Mouse (Mus musculus): ENCODE data around the gene Gm9821.

DNA sequence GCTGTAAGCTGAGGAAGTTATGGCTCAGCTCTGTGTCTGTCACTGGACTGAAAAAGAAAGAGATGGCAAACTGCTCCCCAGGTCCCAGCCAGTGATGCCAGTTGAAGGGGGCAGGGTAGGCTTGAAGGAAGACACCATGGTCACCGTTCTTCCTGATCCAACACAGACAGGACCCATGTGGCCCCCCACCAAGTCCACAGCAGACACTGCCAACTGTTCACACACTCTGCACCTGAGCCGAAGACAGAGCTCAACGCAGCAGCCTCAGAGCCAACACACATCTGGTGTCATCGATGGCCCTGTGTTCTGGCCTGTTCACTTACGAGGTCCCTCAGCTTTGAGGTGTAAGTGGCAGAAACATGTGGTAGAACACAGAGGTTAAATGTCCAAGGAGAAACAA, 15.0 kb downstream of the Gm9821 start:
- no peak for TF ChIP-seq GATA1 (IDR thresholded peaks at IDR 0.05; ENCODE audit: low read length)
- no peak for TF ChIP-seq TAL1 (IDR thresholded peaks at IDR 0.05; ENCODE audit: low read length)
